Mouse (Mus musculus): ENCODE measurements around the gene Tgds. TPM values are rescaled to one million over a fixed set of nuclear protein-coding genes. Genes with fewer than 3 reads are reported as not detected.
"Not testable (repeated sequence)": the region's sequence is repeated elsewhere in the genome, so short reads cannot be mapped to it uniquely, and the experiment has no call there.

The Tgds gene
- polyA plus RNA-seq, 1 experiment from 2014 or later, result 17.9 TPM

DNA sequence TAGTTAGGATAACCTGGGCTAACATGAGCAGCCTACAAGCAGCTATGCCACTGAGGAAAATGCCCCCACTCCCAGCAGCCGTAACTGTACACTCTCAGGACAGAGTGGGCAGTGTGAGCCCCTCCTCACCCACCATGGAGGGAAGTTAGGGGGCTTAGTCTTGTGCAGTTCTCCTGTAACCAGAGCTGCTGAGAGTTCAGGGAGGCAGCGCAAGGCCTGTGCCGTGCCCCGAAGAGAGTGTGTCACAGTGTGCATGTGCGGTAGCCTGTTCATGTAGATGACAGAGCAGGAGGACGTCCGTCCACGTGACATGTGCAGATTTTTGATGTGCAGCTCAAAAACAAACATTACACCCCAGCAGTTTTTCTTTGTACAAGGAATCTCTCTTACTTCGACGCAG lies 24.2 kb upstream of the Tgds start:
- H3K27me3 ChIP-seq, result no peaks in the 10 kb centered on the region
- no peaks in the 10 kb centered on the region for H3K9me3 ChIP-seq (replicated peaks)
- no peaks in the 10 kb centered on the region for H3K4me1 ChIP-seq (replicated peaks)
- no peak overlapping the region for H3K4me2 ChIP-seq
- H3K4me3 ChIP-seq (replicated peaks), result no peak overlapping the region
- H3K27ac ChIP-seq, result no peak overlapping the region
- H3K9ac ChIP-seq, result no peak overlapping the region
- WGBS (ENCODE audit: insufficient replicate concordance), result 79% methylated on average over 10 of the region's 10 CpGs
- ATAC-seq (ENCODE audit: low read depth), result no peak
- no peak for DNase-seq
- peaks cover 43% of the 10 kb centered on the region for H3K36me3 ChIP-seq

DNA sequence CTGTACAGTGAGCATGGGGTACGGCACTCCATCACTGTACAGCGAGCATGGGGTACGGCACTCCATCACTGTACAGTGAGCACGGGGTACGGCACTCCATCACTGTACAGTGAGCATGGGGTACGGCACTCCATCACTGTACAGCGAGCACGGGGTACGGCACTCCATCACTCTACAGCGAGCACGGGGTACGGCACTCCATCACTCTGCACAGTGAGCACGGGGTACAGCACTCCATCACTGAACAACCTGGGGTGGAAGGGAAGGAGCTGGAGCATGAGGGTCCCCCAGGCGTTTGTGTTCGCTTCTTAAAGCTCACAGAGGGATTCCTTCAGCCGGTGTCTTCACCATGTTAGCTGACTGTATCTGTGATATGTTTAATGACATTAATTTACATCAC lies 23.5 kb upstream of the Tgds start:
- H3K4me1 ChIP-seq (replicated peaks); H3K9ac ChIP-seq; DNase-seq; ATAC-seq (ENCODE audit: low read depth); H3K27ac ChIP-seq; H3K4me2 ChIP-seq; H3K4me3 ChIP-seq (replicated peaks); H3K9me3 ChIP-seq (replicated peaks); H3K27me3 ChIP-seq: not testable (repeated sequence)
- whole genome bisulfite sequencing (ENCODE audit: insufficient replicate concordance), result 88% methylated on average over 16 of the region's 16 CpGs
- H3K36me3 ChIP-seq, result peaks cover 39% of the 10 kb centered on the region

DNA sequence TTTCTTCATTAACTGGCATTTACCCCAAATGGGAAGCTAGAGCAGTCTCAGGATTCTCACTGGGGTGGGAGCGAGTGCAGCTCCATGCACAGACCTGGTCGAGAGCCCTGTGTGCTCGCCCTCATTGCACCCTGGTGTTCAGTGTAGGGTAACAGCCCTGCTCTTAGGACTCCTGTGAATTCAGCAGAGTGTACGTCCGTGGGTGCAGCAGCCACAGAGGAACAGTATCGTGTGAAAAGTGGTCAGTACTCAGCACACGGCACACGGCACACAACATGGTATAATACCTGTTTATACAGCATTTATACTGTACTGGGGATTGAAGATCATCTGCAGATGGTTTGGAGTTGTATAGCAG lies 19.7 kb upstream of the Tgds start:
- ATAC-seq (ENCODE audit: low read depth) (no peak), DNase-seq (no peak)
- Histone ChIP-seq H3K9ac (no peak overlapping the region), H3K9me3 (replicated peaks) (no peaks in the 10 kb centered on the region), H3K4me1 (replicated peaks) (no peaks in the 10 kb centered on the region), H3K36me3 (peaks cover 18% of the 10 kb centered on the region), H3K4me3 (replicated peaks) (no peak overlapping the region), H3K27ac (no peak overlapping the region), H3K27me3 (no peaks in the 10 kb centered on the region), H3K4me2 (no peak overlapping the region)
- 79% methylated on average over 8 of the region's 8 CpGs for WGBS (ENCODE audit: insufficient replicate concordance)

DNA sequence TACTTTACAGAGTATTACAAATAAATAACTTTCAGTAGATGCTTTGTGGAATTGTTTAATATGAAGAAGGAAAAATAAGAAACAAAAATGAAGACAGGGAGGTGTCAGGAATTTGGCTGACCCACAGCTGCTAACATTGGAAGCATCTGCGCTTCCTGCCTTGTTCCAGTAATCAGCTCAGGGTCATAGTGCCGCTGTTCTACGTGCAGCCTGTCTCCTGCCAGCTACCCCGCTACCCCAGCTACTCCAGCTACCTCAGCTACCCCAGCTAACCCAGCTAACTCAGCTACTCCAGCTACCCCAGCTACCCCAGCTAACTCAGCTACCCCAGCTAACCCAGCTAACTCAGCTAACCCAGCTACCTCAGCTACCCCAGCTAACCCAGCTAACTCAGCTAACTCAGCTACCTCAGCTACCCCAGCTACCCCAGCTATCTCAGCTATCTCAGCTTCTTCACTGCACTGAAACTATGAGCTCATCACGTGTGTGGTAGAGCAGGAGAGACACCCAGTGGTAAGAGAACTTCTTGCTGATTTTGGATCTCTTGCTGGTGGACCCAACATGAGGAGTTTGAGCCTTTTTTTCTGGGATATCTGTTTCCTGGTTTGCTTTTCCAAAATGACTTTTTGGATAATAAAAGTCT lies 19.2 kb upstream of the Tgds start:
- Histone ChIP-seq H3K9ac (no peak overlapping the region), H3K9me3 (replicated peaks) (no peaks in the 10 kb centered on the region), H3K4me3 (replicated peaks) (no peak overlapping the region), H3K4me2 (no peak overlapping the region), H3K27ac (no peak overlapping the region), H3K4me1 (replicated peaks) (no peaks in the 10 kb centered on the region), H3K36me3 (peaks cover 18% of the 10 kb centered on the region), H3K27me3 (no peaks in the 10 kb centered on the region)
- DNase-seq, result no peak
- ATAC-seq (ENCODE audit: low read depth), result no peak
- 67% methylated on average over 5 of the region's 5 CpGs for WGBS (ENCODE audit: insufficient replicate concordance)

DNA sequence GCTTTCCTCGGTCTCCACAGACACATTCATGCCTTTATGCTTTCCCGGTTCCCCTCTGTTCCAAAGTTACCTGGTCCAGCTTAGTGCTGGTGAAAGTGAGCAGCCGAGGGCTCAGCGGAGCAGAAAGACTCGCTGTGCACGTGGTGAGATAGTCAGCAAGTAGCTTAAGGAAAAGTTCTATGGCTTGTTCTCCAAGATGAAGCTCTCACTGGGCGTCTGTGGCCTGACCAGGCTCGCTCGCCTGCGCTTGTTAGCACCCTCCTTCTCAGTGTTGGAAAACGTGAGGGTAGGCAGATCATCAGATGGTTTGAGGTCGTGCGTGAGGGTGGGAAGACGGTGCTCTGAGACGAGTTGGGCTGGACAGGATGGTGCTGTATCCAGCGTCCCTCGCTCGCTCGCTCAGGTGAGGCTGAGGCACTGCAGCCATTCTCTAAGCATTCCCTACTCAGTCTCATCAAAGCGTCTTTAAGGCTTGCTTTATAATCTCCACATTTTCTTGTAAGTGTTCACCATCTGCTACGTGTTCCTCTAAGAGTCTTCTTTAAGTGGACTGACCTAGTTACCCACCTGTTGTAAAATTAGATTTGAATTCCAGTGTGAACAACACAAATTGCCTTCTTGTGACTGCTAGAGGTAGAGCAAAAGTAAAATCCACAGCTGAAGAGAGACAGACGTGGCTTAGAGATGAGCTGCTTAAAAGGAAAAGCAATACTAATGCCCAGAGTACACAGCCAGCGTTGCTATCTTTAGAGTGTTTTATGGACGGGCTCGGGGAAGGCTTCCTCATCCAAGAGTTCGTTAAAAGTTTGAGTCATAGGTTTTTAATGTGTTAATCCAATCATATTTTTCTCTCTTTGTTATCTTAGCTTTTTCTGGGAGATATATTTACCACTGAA lies 18.3 kb upstream of the Tgds start:
- no peak overlapping the region for H3K27ac ChIP-seq
- no peak overlapping the region for H3K9ac ChIP-seq
- ATAC-seq (ENCODE audit: low read depth) (no peak), DNase-seq (no peak)
- H3K4me3 ChIP-seq (replicated peaks), result no peak overlapping the region
- H3K36me3 ChIP-seq, result peaks cover 18% of the 10 kb centered on the region
- H3K9me3 ChIP-seq (replicated peaks), result no peaks in the 10 kb centered on the region
- 76% methylated on average over 26 of the region's 26 CpGs for whole genome bisulfite sequencing (ENCODE audit: insufficient replicate concordance)
- no peaks in the 10 kb centered on the region for H3K4me1 ChIP-seq (replicated peaks)
- no peaks in the 10 kb centered on the region for H3K27me3 ChIP-seq
- no peak overlapping the region for H3K4me2 ChIP-seq

DNA sequence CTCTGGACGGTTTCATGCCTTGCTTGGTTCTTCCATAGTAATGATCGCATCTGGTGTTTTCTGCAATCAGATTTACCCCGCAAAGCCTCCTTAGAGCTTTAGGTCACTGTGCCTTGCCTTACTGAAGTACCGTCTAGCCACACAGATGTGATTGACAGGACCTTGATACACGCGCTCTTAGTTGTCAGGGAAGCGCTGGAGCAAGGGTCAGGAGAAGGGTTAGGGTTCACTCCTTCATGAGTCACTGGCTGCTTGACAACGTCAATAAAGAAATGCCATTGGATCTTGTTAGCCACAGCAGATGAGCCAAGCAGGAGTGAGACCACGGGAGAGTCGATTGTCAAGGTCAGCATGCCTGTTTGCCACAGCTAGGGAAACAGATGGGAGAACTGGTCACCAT lies 16.0 kb upstream of the Tgds start:
- H3K4me2 ChIP-seq, result no peak overlapping the region
- no peak for DNase-seq
- H3K27ac ChIP-seq, result no peak overlapping the region
- no peaks in the 10 kb centered on the region for H3K9me3 ChIP-seq (replicated peaks)
- ATAC-seq (ENCODE audit: low read depth), result no peak
- H3K27me3 ChIP-seq, result no peaks in the 10 kb centered on the region
- H3K4me1 ChIP-seq (replicated peaks), result no peaks in the 10 kb centered on the region
- WGBS (ENCODE audit: insufficient replicate concordance), result 74% methylated on average over 10 of the region's 10 CpGs
- H3K9ac ChIP-seq, result no peak overlapping the region
- peaks cover 13% of the 10 kb centered on the region for H3K36me3 ChIP-seq
- no peak overlapping the region for H3K4me3 ChIP-seq (replicated peaks)

DNA sequence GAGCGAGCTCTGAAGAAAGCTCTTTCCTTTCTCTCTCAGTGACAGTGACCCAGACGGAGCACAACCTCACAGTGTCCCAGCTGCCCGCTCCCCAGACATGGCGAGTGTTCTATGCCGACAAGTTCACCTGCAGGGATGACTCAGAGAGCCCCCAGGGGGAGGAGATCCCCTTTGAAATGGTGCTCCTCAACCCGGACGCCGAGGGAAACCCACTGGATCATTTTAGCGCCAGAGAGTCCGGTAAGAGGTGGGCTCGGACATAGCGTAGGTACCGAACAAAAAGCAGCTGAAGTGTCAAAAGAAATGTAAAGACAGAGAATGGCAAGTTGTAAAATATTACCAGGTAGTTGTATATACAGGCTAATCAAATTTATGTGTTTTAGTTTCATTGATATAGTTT lies 15.5 kb upstream of the Tgds start:
- WGBS (ENCODE audit: insufficient replicate concordance), result 84% methylated on average over 13 of the region's 13 CpGs
- H3K27ac ChIP-seq, result no peak overlapping the region

DNA sequence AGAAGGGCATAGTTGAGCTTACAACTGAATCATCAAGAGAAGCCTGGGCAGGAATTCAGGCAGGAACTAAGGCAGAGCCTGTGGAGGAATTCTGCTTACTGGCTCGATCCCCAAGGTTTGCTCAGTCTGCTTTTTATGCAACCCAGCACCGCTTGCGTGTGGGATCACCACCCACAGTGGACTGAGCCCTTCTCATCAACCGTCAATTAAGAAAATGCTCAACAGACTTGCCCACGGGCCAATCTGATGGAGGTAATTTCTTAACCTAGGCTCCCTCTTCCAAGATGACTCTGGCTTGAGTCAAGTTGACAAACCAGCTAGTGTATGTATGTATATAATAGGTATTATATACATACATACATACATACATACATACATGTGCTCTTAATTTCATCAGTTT lies 9.7 kb upstream of the Tgds start:
- H3K4me1 ChIP-seq (replicated peaks), result peaks cover 10% of the 10 kb centered on the region
- H3K27ac ChIP-seq, result no peak overlapping the region
- DNase-seq (no peak), ATAC-seq (ENCODE audit: low read depth) (no peak)
- 84% methylated on average over 5 of the region's 5 CpGs for WGBS (ENCODE audit: insufficient replicate concordance)
- no peak overlapping the region for H3K9ac ChIP-seq
- peaks cover 25% of the 10 kb centered on the region for H3K36me3 ChIP-seq
- H3K4me2 ChIP-seq, result no peak overlapping the region
- no peaks in the 10 kb centered on the region for H3K27me3 ChIP-seq
- H3K4me3 ChIP-seq (replicated peaks), result no peak overlapping the region
- no peaks in the 10 kb centered on the region for H3K9me3 ChIP-seq (replicated peaks)

More for the DNA sequence above, 15.5 kb upstream of the Tgds start:
- no peak overlapping the region for H3K9ac ChIP-seq
- no peak overlapping the region for H3K4me3 ChIP-seq (replicated peaks)
- no peaks in the 10 kb centered on the region for H3K4me1 ChIP-seq (replicated peaks)
- H3K9me3 ChIP-seq (replicated peaks), result no peaks in the 10 kb centered on the region
- H3K27me3 ChIP-seq, result no peaks in the 10 kb centered on the region
- no peak for ATAC-seq (ENCODE audit: low read depth)
- H3K36me3 ChIP-seq, result peaks cover 9% of the 10 kb centered on the region
- no peak overlapping the region for H3K4me2 ChIP-seq
- DNase-seq, result no peak

DNA sequence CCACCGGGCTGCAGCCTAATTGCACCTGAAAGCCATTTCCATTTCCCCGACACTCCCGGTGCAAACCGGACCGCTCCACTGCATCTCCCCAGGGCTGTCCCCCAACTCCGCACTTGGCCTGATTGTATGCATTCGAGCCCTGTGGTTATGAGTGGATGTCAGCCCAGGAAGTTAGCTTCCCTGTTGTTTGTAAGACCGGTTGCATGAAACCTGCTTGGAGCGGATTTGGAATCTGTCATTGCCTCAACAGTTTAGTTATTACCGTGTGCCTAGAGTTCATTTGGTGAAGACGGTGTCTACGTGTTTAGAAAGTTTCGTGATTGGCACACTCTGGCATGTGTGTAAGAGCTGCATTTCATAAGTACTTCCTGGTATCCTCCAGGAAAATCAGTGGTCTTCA lies 4.9 kb upstream of the Tgds start:
- ATAC-seq (ENCODE audit: low read depth), result no peak
- Histone ChIP-seq H3K27me3 (no peaks in the 10 kb centered on the region), H3K4me2 (peak overlapping the region; percentile 96), H3K9ac (peak overlapping the region; percentile 85), H3K27ac (no peak overlapping the region), H3K4me1 (replicated peaks) (peaks cover 31% of the 10 kb centered on the region), H3K9me3 (replicated peaks) (no peaks in the 10 kb centered on the region), H3K36me3 (peaks cover 25% of the 10 kb centered on the region), H3K4me3 (replicated peaks) (peak overlapping the region; percentile 76)
- no peak for DNase-seq
- WGBS (ENCODE audit: insufficient replicate concordance), result under 1% methylated on average over 13 of the region's 13 CpGs

DNA sequence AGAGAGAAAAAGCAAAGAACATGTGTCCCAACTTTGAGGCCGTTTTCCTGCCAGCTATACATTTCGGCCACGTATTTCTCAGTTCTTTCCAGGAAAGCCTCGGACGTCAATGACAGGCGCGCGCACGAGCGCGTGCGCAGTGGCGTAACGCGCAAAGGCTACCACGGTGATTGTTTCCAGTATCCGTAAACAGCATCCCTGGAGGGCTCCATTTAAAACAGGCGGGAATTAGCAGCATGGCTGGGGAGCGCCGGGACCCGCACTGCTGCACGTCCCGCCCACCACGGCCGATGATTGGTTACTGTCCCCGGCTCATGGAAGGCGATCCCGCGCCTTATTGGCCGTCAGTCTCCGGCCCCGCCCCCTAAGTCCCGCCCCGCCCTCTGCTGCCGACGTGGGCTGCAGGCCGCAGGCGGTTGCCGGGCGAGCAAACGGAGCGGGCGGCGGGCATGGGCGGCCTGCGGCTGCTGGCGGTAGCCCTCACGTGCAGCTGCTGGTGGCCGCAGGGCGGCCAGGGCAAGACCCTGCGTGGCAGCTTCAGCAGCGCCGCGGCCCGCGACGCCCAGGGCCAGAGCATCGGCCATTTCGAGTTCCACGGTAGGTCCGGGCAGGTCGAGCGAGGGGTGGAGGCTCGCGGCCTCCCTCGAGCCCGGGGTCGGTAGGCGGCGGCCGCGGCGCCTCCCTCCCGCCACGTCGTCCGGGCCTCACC lies 4.3 kb upstream of the Tgds start, which contains the start of gene Gpr180:
Gene Gpr180 (plus strand): TSS at position 415 of the 709 bp plus-strand sequence.
- peak within 1 kb of the TSS; percentile 96 for H3K4me2 ChIP-seq
- H3K9me3 ChIP-seq (replicated peaks), result no peaks in the 10 kb centered on the region
- under 1% methylated on average over 77 of the region's 77 CpGs for WGBS (ENCODE audit: insufficient replicate concordance)
- ATAC-seq (ENCODE audit: low read depth) (peak; percentile 93), DNase-seq (peak; percentile 93)
- H3K9ac ChIP-seq, result peak within 1 kb of the TSS; percentile 85
- H3K4me3 ChIP-seq (replicated peaks), result peak within 1 kb of the TSS; percentile 76
- no peaks in the 10 kb centered on the region for H3K27me3 ChIP-seq
- H3K4me1 ChIP-seq (replicated peaks), result peaks cover 35% of the 10 kb centered on the region
- H3K36me3 ChIP-seq, result peaks cover 22% of the 10 kb centered on the region
- H3K27ac ChIP-seq, result peak within 1 kb of the TSS; percentile 55

DNA sequence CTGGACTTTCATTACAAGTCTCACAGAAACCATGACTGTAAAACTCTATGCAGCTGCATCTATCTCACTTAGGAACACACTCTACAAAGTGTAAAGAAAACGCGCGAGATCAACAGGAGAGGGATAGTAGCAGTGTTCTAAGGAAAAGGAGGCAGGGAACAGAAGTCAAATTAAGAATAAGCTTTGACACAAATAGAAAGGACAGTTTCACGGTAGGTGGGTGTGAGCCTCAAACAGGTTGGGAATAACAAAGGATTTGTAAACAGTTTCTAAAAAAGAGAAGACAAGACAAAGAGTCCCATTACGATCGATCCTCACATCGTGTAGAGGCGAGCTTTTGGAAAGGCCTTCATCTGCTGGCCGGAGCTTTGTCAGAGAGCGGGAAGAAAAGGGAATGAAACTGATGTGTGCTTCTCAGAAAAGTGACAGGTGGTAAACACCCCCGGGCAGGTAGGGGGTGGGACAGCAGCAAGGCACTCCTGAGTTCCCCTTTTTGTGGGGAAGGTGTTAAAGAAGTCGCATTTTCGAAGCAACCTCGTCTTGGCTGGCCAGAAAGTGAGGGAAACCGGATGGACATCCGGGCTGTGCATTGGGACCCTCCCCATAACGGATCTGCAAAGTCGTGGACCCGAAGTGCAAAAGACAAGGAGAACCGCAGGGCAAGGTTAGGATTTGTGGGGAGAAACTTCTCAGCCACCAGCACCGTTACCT lies 469 bp downstream of the Tgds start:
- Histone ChIP-seq H3K4me3 (replicated peaks) (peak overlapping the region; percentile 77), H3K27me3 (no peaks in the 10 kb centered on the region), H3K4me2 (peak overlapping the region; percentile 90), H3K9ac (peak overlapping the region; percentile 82), H3K4me1 (replicated peaks) (peaks cover 36% of the 10 kb centered on the region), H3K36me3 (peaks cover 24% of the 10 kb centered on the region), H3K27ac (peak overlapping the region; percentile 29; the same call in 1 of the 2 replicates), H3K9me3 (replicated peaks) (no peaks in the 10 kb centered on the region)
- no peak for ATAC-seq (ENCODE audit: low read depth)
- DNase-seq, result no peak
- WGBS (ENCODE audit: insufficient replicate concordance), result 12% methylated on average over 21 of the region's 21 CpGs

All from liver, embryonic 13.5 days (tissue).